Mouse (Mus musculus): ENCODE results near the gene Lgals4.

- TF ChIP-seq CTCF (IDR thresholded peaks at IDR 0.05; ENCODE audit: low read depth) = no peak
- no peak for TF ChIP-seq EP300 (IDR thresholded peaks at IDR 0.05; ENCODE audit: low read depth)
Observed at GRCm38 (mm10) chr7:28814306-28815034, 19.2 kb upstream of the Lgals4 start.
